Mouse (Mus musculus): ENCODE data around the gene Spa17. TPM values are rescaled to one million over a fixed set of nuclear protein-coding genes. Genes with fewer than 3 reads are reported as not detected.

Spa17 gene
- polyA plus RNA-seq, 1 experiment = 0.47 TPM

- Histone ChIP-seq H3K27me3 (ENCODE audit: control insufficient read depth, insufficient read depth, low read length) (no peaks in the 10 kb centered on the region), H3K36me3 (ENCODE audit: control insufficient read depth, insufficient read depth, low read length) (no peaks in the 10 kb centered on the region), H3K4me3 (ENCODE audit: control insufficient read depth, insufficient read depth, low read length) (no peak overlapping the region), H3K27ac (ENCODE audit: control insufficient read depth, insufficient read depth, low read length) (no peak overlapping the region), H3K4me1 (replicated peaks; ENCODE audit: control insufficient read depth, insufficient read depth, low read length) (no peaks in the 10 kb centered on the region)
- TF ChIP-seq POLR2A (IDR thresholded peaks at IDR 0.05; ENCODE audit: control insufficient read depth, extremely low read depth, insufficient read depth, low read length, poor library complexity) = no peak
- no peak for TF ChIP-seq CTCF (IDR thresholded peaks at IDR 0.05; ENCODE audit: borderline replicate concordance, control insufficient read depth, extremely low read depth, insufficient read depth, low read length, poor library complexity)
- 96% methylated on average over 3 of the region's 3 CpGs for WGBS
- no peak for DNase-seq
Measured at GRCm38 (mm10) chr9:37625129-37625528, 11.6 kb upstream of the Spa17 start.

GRCm38 (mm10) chr9:37624502-37624901 lies 11.0 kb upstream of the Spa17 start:
- TF ChIP-seq CTCF (IDR thresholded peaks at IDR 0.05; ENCODE audit: borderline replicate concordance, control insufficient read depth, extremely low read depth, insufficient read depth, low read length, poor library complexity) = no peak
- no peak for TF ChIP-seq POLR2A (IDR thresholded peaks at IDR 0.05; ENCODE audit: control insufficient read depth, extremely low read depth, insufficient read depth, low read length, poor library complexity)
- Histone ChIP-seq H3K4me3 (ENCODE audit: control insufficient read depth, insufficient read depth, low read length) (no peak overlapping the region), H3K27ac (ENCODE audit: control insufficient read depth, insufficient read depth, low read length) (no peak overlapping the region), H3K27me3 (ENCODE audit: control insufficient read depth, insufficient read depth, low read length) (no peaks in the 10 kb centered on the region), H3K4me1 (replicated peaks; ENCODE audit: control insufficient read depth, insufficient read depth, low read length) (no peaks in the 10 kb centered on the region), H3K36me3 (ENCODE audit: control insufficient read depth, insufficient read depth, low read length) (no peaks in the 10 kb centered on the region)
- WGBS = 89% methylated on average over 1 of the region's 1 CpGs
- no peak for DNase-seq

DNA sequence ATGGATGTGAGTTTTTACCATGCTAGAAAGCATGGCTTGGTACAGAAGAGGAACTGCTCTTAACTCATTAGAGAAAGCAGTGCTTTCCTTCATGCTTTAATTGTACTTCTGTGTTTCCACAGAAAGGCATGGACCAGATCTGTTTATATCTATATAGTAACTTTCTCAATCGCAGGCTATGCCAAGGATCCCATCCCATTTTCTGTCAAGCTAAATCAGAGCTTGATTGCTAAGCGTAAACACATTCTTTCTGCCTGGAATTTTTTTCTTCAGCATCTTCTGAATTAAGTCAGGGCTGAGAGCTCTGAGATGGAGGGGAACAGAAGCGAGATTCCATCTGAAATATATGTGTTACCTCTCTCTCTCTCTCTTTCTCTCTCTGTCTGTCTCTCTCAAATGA lies 10.5 kb upstream of the Spa17 start:
- no peaks in the 10 kb centered on the region for H3K4me1 ChIP-seq (replicated peaks; ENCODE audit: control insufficient read depth, insufficient read depth, low read length)

DNA sequence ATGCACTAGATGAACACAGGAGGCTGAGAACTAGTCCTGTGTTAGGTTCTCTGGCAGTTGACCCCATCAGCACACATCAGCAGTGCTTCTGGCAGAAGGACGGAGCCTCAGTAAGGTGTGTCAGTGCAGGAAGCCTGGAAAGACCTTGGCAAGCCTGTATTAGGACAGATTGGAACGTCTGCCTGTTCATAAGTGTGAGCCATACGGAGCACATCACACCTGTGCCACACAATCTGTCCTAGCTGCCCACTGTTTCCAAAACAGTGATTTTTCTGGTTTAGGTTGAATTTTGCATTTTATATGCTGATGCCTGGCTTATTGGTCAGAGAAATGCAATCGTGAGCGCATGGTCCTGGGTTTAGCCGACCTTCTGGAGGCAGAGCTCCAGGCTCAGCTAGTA lies 7.8 kb upstream of the Spa17 start:
- Histone ChIP-seq H3K36me3 (ENCODE audit: control insufficient read depth, insufficient read depth, low read length) (no peaks in the 10 kb centered on the region), H3K27ac (ENCODE audit: control insufficient read depth, insufficient read depth, low read length) (no peak overlapping the region), H3K27me3 (ENCODE audit: control insufficient read depth, insufficient read depth, low read length) (no peaks in the 10 kb centered on the region), H3K4me3 (ENCODE audit: control insufficient read depth, insufficient read depth, low read length) (no peak overlapping the region), H3K4me1 (replicated peaks; ENCODE audit: control insufficient read depth, insufficient read depth, low read length) (no peaks in the 10 kb centered on the region)
- DNase-seq = no peak
- TF ChIP-seq POLR2A (IDR thresholded peaks at IDR 0.05; ENCODE audit: control insufficient read depth, extremely low read depth, insufficient read depth, low read length, poor library complexity) (no peak), CTCF (IDR thresholded peaks at IDR 0.05; ENCODE audit: borderline replicate concordance, control insufficient read depth, extremely low read depth, insufficient read depth, low read length, poor library complexity) (no peak)
- 94% methylated on average over 6 of the region's 6 CpGs for WGBS

More for the DNA sequence above, 10.5 kb upstream of the Spa17 start:
- 94% methylated on average over 3 of the region's 3 CpGs for WGBS
- DNase-seq = no peak
- Histone ChIP-seq H3K27me3 (ENCODE audit: control insufficient read depth, insufficient read depth, low read length) (no peaks in the 10 kb centered on the region), H3K36me3 (ENCODE audit: control insufficient read depth, insufficient read depth, low read length) (no peaks in the 10 kb centered on the region), H3K4me3 (ENCODE audit: control insufficient read depth, insufficient read depth, low read length) (no peak overlapping the region), H3K27ac (ENCODE audit: control insufficient read depth, insufficient read depth, low read length) (no peak overlapping the region)
- TF ChIP-seq CTCF (IDR thresholded peaks at IDR 0.05; ENCODE audit: borderline replicate concordance, control insufficient read depth, extremely low read depth, insufficient read depth, low read length, poor library complexity) (no peak), POLR2A (IDR thresholded peaks at IDR 0.05; ENCODE audit: control insufficient read depth, extremely low read depth, insufficient read depth, low read length, poor library complexity) (no peak)

GRCm38 (mm10) chr9:37616770-37617169 lies 3.2 kb upstream of the Spa17 start:
- no peak overlapping the region for H3K4me3 ChIP-seq (ENCODE audit: control insufficient read depth, insufficient read depth, low read length)
- WGBS = 64% methylated on average over 2 of the region's 2 CpGs
- H3K27me3 ChIP-seq (ENCODE audit: control insufficient read depth, insufficient read depth, low read length) = no peaks in the 10 kb centered on the region
- no peak overlapping the region for H3K27ac ChIP-seq (ENCODE audit: control insufficient read depth, insufficient read depth, low read length)
- TF ChIP-seq CTCF (IDR thresholded peaks at IDR 0.05; ENCODE audit: borderline replicate concordance, control insufficient read depth, extremely low read depth, insufficient read depth, low read length, poor library complexity) (no peak), POLR2A (IDR thresholded peaks at IDR 0.05; ENCODE audit: control insufficient read depth, extremely low read depth, insufficient read depth, low read length, poor library complexity) (no peak)
- H3K36me3 ChIP-seq (ENCODE audit: control insufficient read depth, insufficient read depth, low read length) = no peaks in the 10 kb centered on the region
- H3K4me1 ChIP-seq (replicated peaks; ENCODE audit: control insufficient read depth, insufficient read depth, low read length) = peaks cover 12% of the 10 kb centered on the region
- DNase-seq = peak; percentile 40

DNA sequence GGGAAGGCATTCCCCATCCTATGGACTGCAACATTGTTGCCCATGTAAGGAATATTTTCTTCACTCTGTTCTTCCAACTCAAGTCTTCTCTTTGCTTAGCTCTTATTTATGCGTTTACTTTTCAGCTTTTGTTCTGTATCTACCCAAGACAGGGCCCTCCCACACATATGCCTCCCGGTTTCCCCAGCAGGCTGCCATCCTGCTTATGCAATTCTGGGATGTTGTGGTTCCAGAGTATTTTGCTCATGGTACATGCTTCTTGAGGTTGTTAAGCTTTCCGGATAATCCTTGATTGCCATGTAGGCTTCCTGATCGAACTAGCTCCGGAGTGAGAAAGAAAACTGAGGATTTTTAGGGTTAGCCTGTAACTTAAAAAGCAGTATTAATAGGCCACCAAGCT lies 1.7 kb upstream of the Spa17 start:
- no peaks in the 10 kb centered on the region for H3K27me3 ChIP-seq (ENCODE audit: control insufficient read depth, insufficient read depth, low read length)
- no peak for DNase-seq
- TF ChIP-seq CTCF (IDR thresholded peaks at IDR 0.05; ENCODE audit: borderline replicate concordance, control insufficient read depth, extremely low read depth, insufficient read depth, low read length, poor library complexity) (no peak), POLR2A (IDR thresholded peaks at IDR 0.05; ENCODE audit: control insufficient read depth, extremely low read depth, insufficient read depth, low read length, poor library complexity) (no peak)
- H3K4me3 ChIP-seq (ENCODE audit: control insufficient read depth, insufficient read depth, low read length) = no peak overlapping the region
- WGBS = 96% methylated on average over 5 of the region's 5 CpGs
- no peaks in the 10 kb centered on the region for H3K36me3 ChIP-seq (ENCODE audit: control insufficient read depth, insufficient read depth, low read length)
- no peak overlapping the region for H3K27ac ChIP-seq (ENCODE audit: control insufficient read depth, insufficient read depth, low read length)
- peaks cover 12% of the 10 kb centered on the region for H3K4me1 ChIP-seq (replicated peaks; ENCODE audit: control insufficient read depth, insufficient read depth, low read length)

DNA sequence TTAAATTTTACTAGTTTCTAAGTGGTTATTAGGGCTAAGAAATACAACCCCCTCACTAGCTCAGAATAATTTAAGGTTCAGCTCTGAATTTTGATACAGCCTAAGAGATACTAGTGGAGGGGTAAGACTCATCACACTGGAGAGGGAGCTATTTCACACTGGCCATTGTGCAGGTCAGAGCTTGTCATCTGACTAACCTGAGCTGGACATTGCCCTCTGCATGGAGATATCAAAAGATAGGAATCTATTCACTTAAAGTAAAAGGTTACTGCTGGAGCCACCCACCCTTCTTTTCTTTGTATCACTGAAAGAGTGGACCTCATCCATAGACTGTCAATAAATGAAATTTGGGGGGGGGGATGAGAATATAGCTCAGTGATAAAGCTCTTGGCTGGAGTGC lies 794 bp upstream of the Spa17 start:
- no peaks in the 10 kb centered on the region for H3K27me3 ChIP-seq (ENCODE audit: control insufficient read depth, insufficient read depth, low read length)
- no peak overlapping the region for H3K4me3 ChIP-seq (ENCODE audit: control insufficient read depth, insufficient read depth, low read length)
- H3K4me1 ChIP-seq (replicated peaks; ENCODE audit: control insufficient read depth, insufficient read depth, low read length) = peaks cover 12% of the 10 kb centered on the region
- H3K27ac ChIP-seq (ENCODE audit: control insufficient read depth, insufficient read depth, low read length) = peak overlapping the region; percentile 61; the same call in 1 of the 2 replicates
- no peak for DNase-seq
- TF ChIP-seq CTCF (IDR thresholded peaks at IDR 0.05; ENCODE audit: borderline replicate concordance, control insufficient read depth, extremely low read depth, insufficient read depth, low read length, poor library complexity) = no peak
- no peak for TF ChIP-seq POLR2A (IDR thresholded peaks at IDR 0.05; ENCODE audit: control insufficient read depth, extremely low read depth, insufficient read depth, low read length, poor library complexity)
- H3K36me3 ChIP-seq (ENCODE audit: control insufficient read depth, insufficient read depth, low read length) = no peaks in the 10 kb centered on the region
